Mouse (Mus musculus) C2C12 (cell line): ENCODE data around the gene Wdr83.

Experiments
- CTCF ChIP-seq: IDR thresholded peaks from one replicate; pipeline ENCODE4 v1.5.1; 2011; ENCODE audit not compliant: control insufficient read depth, insufficient read depth, insufficient read length
- MAX ChIP-seq: IDR thresholded peaks from one replicate; pipeline ENCODE4 v1.6.1; 2011; ENCODE audit warnings: mild to moderate bottlenecking, control low read depth
- MYOD1 ChIP-seq: IDR thresholded peaks from one replicate; pipeline ENCODE4 v1.6.1; 2011; ENCODE audit warnings: low read depth; ENCODE audit not compliant: control insufficient read depth, insufficient read length
- USF1 ChIP-seq: IDR thresholded peaks from one replicate; pipeline ENCODE4 v1.6.1; 2011; ENCODE audit warnings: low read depth, mild to moderate bottlenecking, control low read depth, moderate library complexity

DNA sequence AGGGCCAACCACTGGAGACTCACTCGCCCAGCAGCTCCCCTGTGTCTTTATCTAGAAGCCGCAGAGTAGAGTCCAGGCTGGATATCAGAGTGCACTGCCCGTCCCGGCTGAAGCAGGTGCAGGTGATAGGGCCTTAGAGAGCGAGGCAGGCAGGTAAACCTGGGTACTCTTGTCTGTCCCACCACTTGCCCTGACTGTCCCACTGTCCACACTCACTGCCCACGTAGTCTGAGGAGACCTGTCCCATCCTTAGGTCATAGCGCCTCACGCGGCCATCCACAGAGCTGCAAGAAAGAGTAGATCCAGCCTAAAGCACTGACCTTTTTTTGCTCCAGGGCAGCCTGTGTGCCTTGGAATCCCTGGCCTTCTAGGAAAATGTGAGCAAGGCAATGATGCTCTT is 5.1 kb downstream of the Wdr83 start:
- TF ChIP-seq USF1 (no peak), CTCF (peak; percentile 57), MAX (no peak), MYOD1 (no peak)
